Mouse (Mus musculus) R1 (cell line): ENCODE measurements around the gene Rgs19.

ENCODE experiments used
- DNase-seq: peaks from one replicate; pipeline ENCODE4 v3.0.0-alpha.2; 2018; ENCODE audit warnings: low read depth, low spot score

Rgs19 gene

GRCm38 (mm10) chr2:181683381-181683780 is 10.4 kb downstream of the Rgs19 start:
- no peak for DNase-seq

- no peak for DNase-seq
These were observed 11.8 kb downstream of the Rgs19 start for GRCm38 (mm10) chr2:181681978-181682377.

GRCm38 (mm10) chr2:181680716-181681117 is 13.1 kb downstream of the Rgs19 start:
- no peak for DNase-seq

GRCm38 (mm10) chr2:181679951-181680715 is 13.6 kb downstream of the Rgs19 start, which contains the start of gene Tcea2:
TSS of gene Tcea2 (plus strand) at chr2:181680310.
- DNase-seq: peak; percentile 76

- peak; percentile 91 for DNase-seq
These were observed 15.0 kb downstream of the Rgs19 start for GRCm38 (mm10) chr2:181678780-181679179.

GRCm38 (mm10) chr2:181677755-181678098 is 16.1 kb downstream of the Rgs19 start:
- DNase-seq: no peak

GRCm38 (mm10) chr2:181677096-181677754 is 16.6 kb downstream of the Rgs19 start:
- no peak for DNase-seq

- DNase-seq: no peak
These were observed 17.4 kb downstream of the Rgs19 start for GRCm38 (mm10) chr2:181676424-181676823.

GRCm38 (mm10) chr2:181675454-181675853 is 18.3 kb downstream of the Rgs19 start:
- DNase-seq: peak; percentile 54

- DNase-seq: no peak
These were observed 18.8 kb downstream of the Rgs19 start for GRCm38 (mm10) chr2:181674934-181675333.

- no peak for DNase-seq
These were observed 20.3 kb downstream of the Rgs19 start for GRCm38 (mm10) chr2:181673501-181673900.

- DNase-seq: no peak
These were observed 21.8 kb downstream of the Rgs19 start for GRCm38 (mm10) chr2:181671984-181672383.

GRCm38 (mm10) chr2:181671326-181671725 is 22.5 kb downstream of the Rgs19 start, which contains the start of gene Sox18:
TSS of gene Sox18 (minus strand) at chr2:181671640.
- DNase-seq: peak; percentile 40

- peak; percentile 51 for DNase-seq
These were observed 22.9 kb downstream of the Rgs19 start for GRCm38 (mm10) chr2:181670913-181671311.

GRCm38 (mm10) chr2:181670285-181670912 is 23.4 kb downstream of the Rgs19 start:
- peak; percentile 38 for DNase-seq

GRCm38 (mm10) chr2:181663298-181663630 is 30.5 kb downstream of the Rgs19 start:
- no peak for DNase-seq

- no peak for DNase-seq
These were observed 31.0 kb downstream of the Rgs19 start for GRCm38 (mm10) chr2:181662620-181663297.

GRCm38 (mm10) chr2:181659609-181660055 is 34.1 kb downstream of the Rgs19 start:
- DNase-seq: peak; percentile 89

GRCm38 (mm10) chr2:181658930-181659555 is 34.7 kb downstream of the Rgs19 start:
- DNase-seq: peak; percentile 72

GRCm38 (mm10) chr2:181658528-181658927 is 35.2 kb downstream of the Rgs19 start:
- no peak for DNase-seq

GRCm38 (mm10) chr2:181657441-181657840 is 36.3 kb downstream of the Rgs19 start:
- DNase-seq: no peak
